Mouse (Mus musculus) embryonic fibroblast, embryonic 13.5 days (primary cell): ENCODE data around the gene Zfp60. TPM values are rescaled to one million over a fixed set of nuclear protein-coding genes. Genes with fewer than 3 reads are reported as not detected.
A peak's percentile ranks its signal among the peaks of the same experiment; 100 is the strongest.

Experiments used
- H3K27ac ChIP-seq: 2 replicates; pipeline ENCODE4 v1.5.1; 2012; ENCODE audit warnings: low read length, control low read depth, inconsistent platforms; ENCODE audit not compliant: insufficient read depth
- H3K4me1 ChIP-seq: 2 replicates; pipeline ENCODE4 v1.6.1; 2011; ENCODE audit warnings: low read length; ENCODE audit not compliant: control insufficient read depth, insufficient read depth
- H3K4me3 ChIP-seq: 2 replicates; pipeline ENCODE4 v1.5.1; 2011; ENCODE audit warnings: mild to moderate bottlenecking, control low read depth, low read length; ENCODE audit not compliant: insufficient read depth
- CTCF ChIP-seq: IDR thresholded peaks from 2 replicates; pipeline ENCODE4 v1.5.1; 2011; ENCODE audit warnings: mild to moderate bottlenecking, control low read depth, low read length, moderate library complexity, borderline replicate concordance; ENCODE audit not compliant: insufficient read depth
- POLR2A ChIP-seq: IDR thresholded peaks from 2 replicates; pipeline ENCODE4 v1.6.1; 2011; ENCODE audit warnings: low read depth, mild to moderate bottlenecking, control low read depth, low read length, moderate library complexity
- polyA plus RNA-seq: library from polyadenylated mRNA; stranded (reverse); fragments of >200 nt; gene quantifications from 2 replicates; pipeline ENCODE4 v1.2.4, GENCODE M21; 2011; ENCODE audit warnings: low read depth; ENCODE audit not compliant: missing spikeins, insufficient read length

The Zfp60 gene
- polyA plus RNA-seq = 18.1 and 23.5 TPM in 2 replicates

GRCm38 (mm10) chr7:27731281-27731883 is at the start of gene Zfp60:
Gene Zfp60 (plus strand): TSS chr7:27731389.
- H3K4me3 ChIP-seq = peak within 1 kb of the TSS; percentile 62
- peaks cover 3% of the 10 kb centered on the region; the same call in 1 of the 2 replicates for H3K4me1 ChIP-seq
- TF ChIP-seq CTCF = no peak
- TF ChIP-seq POLR2A = peak; percentile 81
- H3K27ac ChIP-seq = peak within 1 kb of the TSS; percentile 77

GRCm38 (mm10) chr7:27683218-27683617 is 48.0 kb upstream of the Zfp60 start:
- peak overlapping the region; percentile 89 for H3K27ac ChIP-seq
- H3K4me1 ChIP-seq = peaks cover 10% of the 10 kb centered on the region; the same call in 1 of the 2 replicates
- no peak overlapping the region for H3K4me3 ChIP-seq
- no peak for TF ChIP-seq CTCF
- TF ChIP-seq POLR2A = no peak

DNA sequence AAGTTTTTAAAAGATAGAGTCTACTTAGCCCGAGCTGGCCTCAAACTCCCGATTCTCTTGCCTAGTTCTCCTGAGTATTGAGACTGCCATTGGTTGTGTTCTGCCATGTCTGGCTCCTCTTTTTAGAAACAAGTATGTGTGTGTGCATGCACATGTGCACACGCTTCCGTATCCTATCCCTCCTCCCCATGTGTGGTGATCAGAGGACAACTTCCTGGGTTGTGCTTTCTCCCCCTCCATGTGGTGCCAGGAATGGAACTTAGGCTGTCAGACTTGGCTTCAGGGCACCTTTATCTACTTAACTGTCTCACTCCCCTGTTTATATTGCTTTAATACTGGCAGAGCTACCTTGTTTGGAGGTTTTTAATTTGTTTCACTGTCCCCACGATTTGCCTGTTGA is 46.0 kb upstream of the Zfp60 start:
- peak; percentile 24; the same call in 1 of the 2 replicates for TF ChIP-seq POLR2A
- no peak for TF ChIP-seq CTCF
- H3K4me3 ChIP-seq = no peak overlapping the region
- H3K4me1 ChIP-seq = peaks cover 10% of the 10 kb centered on the region; the same call in 1 of the 2 replicates
- no peak overlapping the region for H3K27ac ChIP-seq

GRCm38 (mm10) chr7:27685681-27686080 is 45.5 kb upstream of the Zfp60 start:
- H3K27ac ChIP-seq = no peak overlapping the region
- peaks cover 10% of the 10 kb centered on the region; the same call in 1 of the 2 replicates for H3K4me1 ChIP-seq
- H3K4me3 ChIP-seq = no peak overlapping the region
- TF ChIP-seq CTCF (no peak), POLR2A (no peak)

- Histone ChIP-seq H3K27ac (no peak overlapping the region), H3K4me3 (no peak overlapping the region), H3K4me1 (peaks cover 10% of the 10 kb centered on the region; the same call in 1 of the 2 replicates)
- TF ChIP-seq CTCF (no peak), POLR2A (no peak)
Measured at GRCm38 (mm10) chr7:27687043-27687442, 44.1 kb upstream of the Zfp60 start.

- Histone ChIP-seq H3K4me3 (no peak overlapping the region), H3K4me1 (peaks cover 4% of the 10 kb centered on the region; the same call in 1 of the 2 replicates)
Measured at GRCm38 (mm10) chr7:27687836-27688235, 43.4 kb upstream of the Zfp60 start.

DNA sequence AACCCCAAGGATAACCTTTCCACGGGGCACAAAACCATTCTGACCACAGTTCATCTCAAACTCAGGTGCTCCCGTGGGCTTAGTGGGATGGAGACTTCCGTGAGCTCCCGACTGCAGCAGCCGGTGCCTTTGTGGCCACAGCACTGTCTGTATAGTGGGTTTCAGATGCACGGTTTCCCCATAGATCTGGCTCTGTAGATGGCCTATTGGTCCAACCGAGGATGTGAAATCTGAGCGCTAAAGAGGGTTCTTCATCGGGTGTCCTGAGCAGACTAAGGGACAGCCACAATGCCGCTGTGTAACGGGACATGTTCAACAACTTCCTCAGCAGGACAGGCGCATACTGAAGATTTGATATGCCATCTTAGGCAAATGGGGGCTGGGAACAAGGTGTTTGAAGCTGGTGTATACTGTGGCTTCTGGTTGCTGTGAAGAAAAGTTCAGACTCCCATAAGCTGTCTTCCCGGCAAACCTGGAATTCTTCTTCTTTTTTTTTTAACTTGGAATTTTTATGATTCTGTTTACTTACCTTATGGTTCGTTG is 42.9 kb upstream of the Zfp60 start:
- H3K4me1 ChIP-seq = peaks cover 2% of the 10 kb centered on the region; the same call in 1 of the 2 replicates
- H3K27ac ChIP-seq = no peak overlapping the region
- H3K4me3 ChIP-seq = peak overlapping the region; percentile 72
- no peak for TF ChIP-seq POLR2A
- TF ChIP-seq CTCF = no peak

More at GRCm38 (mm10) chr7:27687836-27688235, 43.4 kb upstream of the Zfp60 start:
- TF ChIP-seq POLR2A = no peak
- TF ChIP-seq CTCF = no peak
- H3K27ac ChIP-seq = no peak overlapping the region

GRCm38 (mm10) chr7:27688815-27689612 is 42.2 kb upstream of the Zfp60 start, which contains the start of gene Zfp607b:
Gene Zfp607b (plus strand): TSS chr7:27689340.
- Histone ChIP-seq H3K27ac (peak within 1 kb of the TSS; percentile 4; the same call in 1 of the 2 replicates), H3K4me3 (peak within 1 kb of the TSS; percentile 72), H3K4me1 (no peaks in the 10 kb centered on the region)
- TF ChIP-seq CTCF = no peak
- TF ChIP-seq POLR2A = peak; percentile 64

DNA sequence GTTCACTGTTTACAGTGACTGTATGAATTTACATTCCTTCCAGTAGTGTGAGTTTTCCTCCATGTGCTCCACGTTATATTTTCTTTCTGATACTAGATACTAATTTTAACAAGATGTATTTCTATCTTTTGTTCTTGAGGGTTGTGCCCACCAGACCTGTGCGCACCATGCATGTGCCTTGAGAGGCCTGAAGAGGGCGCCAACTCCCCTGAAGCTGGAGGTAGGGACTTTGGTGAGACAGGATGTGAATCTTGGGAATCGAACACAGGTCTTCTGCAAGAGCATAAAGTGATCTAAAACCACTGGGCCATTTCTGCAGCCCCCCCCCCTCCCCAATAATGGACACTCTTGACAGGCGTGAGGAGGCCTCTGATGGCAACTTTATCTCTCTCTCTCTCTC is 40.1 kb upstream of the Zfp60 start:
- no peaks in the 10 kb centered on the region for H3K4me1 ChIP-seq
- no peak overlapping the region for H3K4me3 ChIP-seq
- no peak for TF ChIP-seq POLR2A
- TF ChIP-seq CTCF = peak; percentile 63
- H3K27ac ChIP-seq = no peak overlapping the region
